Mouse (Mus musculus) embryonic fibroblast, embryonic 13.5 days (primary cell): ENCODE results near the gene Opa3. TPM values are rescaled to one million over a fixed set of nuclear protein-coding genes. Genes with fewer than 3 reads are reported as not detected.

Experiments used
- H3K27ac ChIP-seq: 2 replicates; pipeline ENCODE4 v1.5.1; 2012; ENCODE audit warnings: low read length, control low read depth, inconsistent platforms; ENCODE audit not compliant: insufficient read depth
- H3K4me1 ChIP-seq: 2 replicates; pipeline ENCODE4 v1.6.1; 2011; ENCODE audit warnings: low read length; ENCODE audit not compliant: control insufficient read depth, insufficient read depth
- H3K4me3 ChIP-seq: 2 replicates; pipeline ENCODE4 v1.5.1; 2011; ENCODE audit warnings: mild to moderate bottlenecking, control low read depth, low read length; ENCODE audit not compliant: insufficient read depth
- CTCF ChIP-seq: IDR thresholded peaks from 2 replicates; pipeline ENCODE4 v1.5.1; 2011; ENCODE audit warnings: mild to moderate bottlenecking, control low read depth, low read length, moderate library complexity, borderline replicate concordance; ENCODE audit not compliant: insufficient read depth
- POLR2A ChIP-seq: IDR thresholded peaks from 2 replicates; pipeline ENCODE4 v1.6.1; 2011; ENCODE audit warnings: low read depth, mild to moderate bottlenecking, control low read depth, low read length, moderate library complexity
- polyA plus RNA-seq: library from polyadenylated mRNA; stranded (reverse); fragments of >200 nt; gene quantifications from 2 replicates; pipeline ENCODE4 v1.2.4, GENCODE M21; 2011; ENCODE audit warnings: low read depth; ENCODE audit not compliant: missing spikeins, insufficient read length

Gene Opa3
- polyA plus RNA-seq, 1 experiment: 24.4 TPM

DNA sequence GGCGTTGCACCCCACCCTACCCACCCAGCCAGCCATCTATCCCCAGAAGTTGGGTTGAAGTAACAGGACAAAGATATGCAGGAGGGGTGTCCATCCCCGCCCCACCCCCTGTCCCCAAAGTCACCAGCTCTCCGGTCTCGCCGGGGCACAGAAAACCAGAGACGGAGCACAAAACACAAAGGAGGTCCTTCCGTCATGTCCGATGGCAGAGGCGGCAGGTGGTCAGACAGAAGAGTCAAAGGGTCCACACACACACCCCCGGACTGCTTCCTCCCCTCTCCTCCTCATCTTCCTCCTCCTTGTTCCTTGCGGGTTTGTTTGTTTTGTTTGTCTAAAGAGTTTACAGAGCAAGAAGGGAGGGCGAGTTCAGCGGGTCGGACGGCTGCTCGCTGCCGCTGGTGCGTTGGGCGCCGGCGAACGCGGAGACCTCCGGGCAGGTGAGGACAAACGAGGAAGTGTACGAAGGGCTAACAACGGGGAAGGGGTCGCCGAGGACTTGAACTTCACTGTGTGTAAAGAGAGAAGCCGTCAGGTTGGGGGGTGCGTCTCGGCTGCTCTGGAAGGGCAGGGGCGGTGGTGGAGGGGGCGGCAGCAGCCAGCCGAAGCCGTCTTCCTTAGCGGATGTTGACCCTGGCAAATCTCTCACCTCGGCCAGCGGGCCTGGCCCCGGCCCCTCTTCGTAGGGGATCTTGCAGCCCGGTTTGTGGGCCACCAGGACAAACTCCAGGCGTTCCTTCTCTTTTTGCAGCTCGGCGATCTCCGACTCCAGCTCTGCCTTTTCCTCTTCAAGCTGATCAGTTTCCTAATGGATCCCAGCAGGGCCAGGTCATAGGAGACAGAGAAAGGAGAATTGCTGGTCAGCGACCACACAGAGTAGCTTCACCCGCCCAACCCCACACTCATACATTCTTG is 76.6 kb downstream of the Opa3 start:
- Histone ChIP-seq H3K4me3 (no peak overlapping the region), H3K4me1 (no peaks in the 10 kb centered on the region), H3K27ac (no peak overlapping the region)
- TF ChIP-seq POLR2A (no peak), CTCF (no peak)

- H3K4me3 ChIP-seq: no peak overlapping the region
- H3K4me1 ChIP-seq: no peaks in the 10 kb centered on the region
- TF ChIP-seq CTCF (no peak), POLR2A (no peak)
- no peak overlapping the region for H3K27ac ChIP-seq
Observed at GRCm38 (mm10) chr7:19305413-19305735, 77.2 kb downstream of the Opa3 start.

Other genes starting within 250 kb of the Opa3 start
- not detected in 2 replicates for gene Nanos2, start 240.9 kb upstream of the Opa3 start, polyA plus RNA-seq
- gene Mypop, start 237.1 kb upstream of the Opa3 start, polyA plus RNA-seq: 8.4 and 10.6 TPM in 2 replicates
- gene Irf2bp1, start 224.3 kb upstream of the Opa3 start, polyA plus RNA-seq: 13.2 and 15.6 TPM in 2 replicates
- not detected in 2 replicates for gene Foxa3, start 204.8 kb upstream of the Opa3 start, polyA plus RNA-seq
- gene Sympk, start 204.0 kb upstream of the Opa3 start, polyA plus RNA-seq: 72.6 and 78.3 TPM in 2 replicates
- gene Rsph6a, start 173.6 kb upstream of the Opa3 start, polyA plus RNA-seq: not detected in 2 replicates
- gene Dmwd, start 152.1 kb upstream of the Opa3 start, polyA plus RNA-seq: 39.0 and 47.0 TPM in 2 replicates
- gene Dmpk, start 144.5 kb upstream of the Opa3 start, polyA plus RNA-seq: 75.4 and 114 TPM in 2 replicates
- gene Six5, start 133.7 kb upstream of the Opa3 start, polyA plus RNA-seq: 7.4 and 11.4 TPM in 2 replicates
- not detected in 2 replicates for gene Gm4969, start 110.0 kb upstream of the Opa3 start, polyA plus RNA-seq
- 4.8 and 7.1 TPM in 2 replicates for gene Fbxo46, start 108.5 kb upstream of the Opa3 start, polyA plus RNA-seq
- 16.3 and 19.2 TPM in 2 replicates for gene Qpctl, start 79.0 kb upstream of the Opa3 start, polyA plus RNA-seq
- gene Snrpd2, start 78.6 kb upstream of the Opa3 start, polyA plus RNA-seq: 70.0 and 71.3 TPM in 2 replicates
- gene Gipr, start 62.2 kb upstream of the Opa3 start, polyA plus RNA-seq: not detected in 2 replicates
- gene Eml2, start 51.9 kb upstream of the Opa3 start, polyA plus RNA-seq: 17.3 and 23.2 TPM in 2 replicates
- 0.17 and 0.18 TPM in 2 replicates for gene Gpr4, start 15.8 kb upstream of the Opa3 start, polyA plus RNA-seq
- 161 and 186 TPM in 2 replicates for gene Vasp, start 43.5 kb downstream of the Opa3 start, polyA plus RNA-seq
- gene Ppm1n, start 51.7 kb downstream of the Opa3 start, polyA plus RNA-seq: not detected in 2 replicates
- 6.8 and 7.8 TPM in 2 replicates for gene Rtn2, start 54.3 kb downstream of the Opa3 start, polyA plus RNA-seq
- 2.1 and 2.7 TPM in 2 replicates for gene Fosb, start 81.7 kb downstream of the Opa3 start, polyA plus RNA-seq
- gene Ercc1, start 116.4 kb downstream of the Opa3 start, polyA plus RNA-seq: 44.9 and 52.2 TPM in 2 replicates
- 13.3 and 13.4 TPM in 2 replicates for gene Cd3eap, start 131.1 kb downstream of the Opa3 start, polyA plus RNA-seq
- 11.0 and 12.5 TPM in 2 replicates for gene Ppp1r13l, start 131.4 kb downstream of the Opa3 start, polyA plus RNA-seq
- gene Ercc2, start 153.7 kb downstream of the Opa3 start, polyA plus RNA-seq: 14.3 and 22.7 TPM in 2 replicates
- gene Klc3, start 175.8 kb downstream of the Opa3 start, polyA plus RNA-seq: 5.3 and 6.3 TPM in 2 replicates
- gene Ckm, start 176.4 kb downstream of the Opa3 start, polyA plus RNA-seq: not detected in 2 replicates
- 27.4 and 29.1 TPM in 2 replicates for gene Mark4, start 230.5 kb downstream of the Opa3 start, polyA plus RNA-seq
- not detected in 2 replicates for gene Exoc3l2, start 235.0 kb downstream of the Opa3 start, polyA plus RNA-seq